Mouse (Mus musculus): ENCODE results near the gene 4931440F15Rik.

- TF ChIP-seq CTCF (conservative IDR thresholded peaks at IDR 0.05; ENCODE audit: low read length) (no peak), NANOG (IDR thresholded peaks at IDR 0.05; ENCODE audit: borderline replicate concordance, low read length) (no peak), POU5F1 (IDR thresholded peaks at IDR 0.05; ENCODE audit: borderline replicate concordance, low read length) (no peak)
These were observed 47.5 kb downstream of the 4931440F15Rik start for GRCm38 (mm10) chr11:29777964-29778363.
